Mouse (Mus musculus) midbrain, embryonic 16.5 days (tissue): ENCODE results near the gene Daxx. TPM values are rescaled to one million over a fixed set of nuclear protein-coding genes. Genes with fewer than 3 reads are reported as not detected.
A peak's percentile ranks its signal among the peaks of the same experiment; 100 is the strongest.

Source experiments
- ATAC-seq: fragments of 200-750 bp; cut with Nextera tagmentation; 2 replicates; pipeline ENCODE4 v1.8.0; 2017; ENCODE audit warnings: moderate TSS enrichment
- H3K27ac ChIP-seq: fragments of 300-500 bp; sonication (generic); 2 replicates; pipeline ENCODE4 v1.5.1; 2014; ENCODE audit warnings: mild to moderate bottlenecking, low read length, mixed read lengths
- H3K27me3 ChIP-seq: fragments of 300-500 bp; sonication (generic); 2 replicates; pipeline ENCODE4 v1.6.1; 2014; ENCODE audit warnings: low read depth, low read length, mixed read lengths; ENCODE audit not compliant: control insufficient read depth, insufficient read depth
- H3K36me3 ChIP-seq: fragments of 300-500 bp; sonication (generic); 2 replicates; pipeline ENCODE4 v1.6.1; 2014; ENCODE audit warnings: mild to moderate bottlenecking, low read length, moderate library complexity, mixed read lengths; ENCODE audit not compliant: control insufficient read depth, insufficient read depth
- H3K4me1 ChIP-seq: fragments of 300-500 bp; sonication (generic); 2 replicates; pipeline ENCODE4 v1.6.1; 2014; ENCODE audit warnings: mild to moderate bottlenecking, low read length, mixed read lengths; ENCODE audit not compliant: control insufficient read depth, insufficient read depth
- H3K4me2 ChIP-seq: fragments of 300-500 bp; sonication (generic); 2 replicates; pipeline ENCODE4 v1.6.1; 2014; ENCODE audit warnings: mild to moderate bottlenecking, low read length, mixed read lengths
- H3K4me3 ChIP-seq: fragments of 300-500 bp; sonication (generic); 2 replicates; pipeline ENCODE4 v1.5.1; 2014; ENCODE audit warnings: low read depth, mild to moderate bottlenecking, low read length, moderate library complexity, mixed read lengths
- H3K9ac ChIP-seq: fragments of 300-500 bp; sonication (generic); 2 replicates; pipeline ENCODE4 v1.6.1; 2014; ENCODE audit warnings: low read depth, low read length, mixed read lengths
- H3K9me3 ChIP-seq: fragments of 300-500 bp; sonication (generic); replicated peaks from 2 replicates; pipeline ENCODE4 v1.6.1; 2014; ENCODE audit warnings: mild to moderate bottlenecking, low read length, mixed read lengths; ENCODE audit not compliant: control insufficient read depth, poor library complexity, severe bottlenecking
- WGBS: fragments of 180-500 bp; shearing (Covaris S2); extraction: QIAGEN DNeasy Blood & Tissue Kit; methylation state at CpG from one replicate; pipeline ENCODE4 v1.1.7; 2014; 5-methylcytosine and 5-hydroxymethylcytosine counted together
- polyA plus RNA-seq: library from polyadenylated mRNA; unstranded; fragments of >200 nt; fragmentation: Nextera tagmentation; extraction: Ambion mirVana; gene quantifications from 2 replicates; pipeline ENCODE4 v1.2.1, GENCODE M21; 2015

Gene Daxx
- polyA plus RNA-seq, 1 experiment from 2014 or later = 59.7 TPM

GRCm38 (mm10) chr17:33932970-33933369, 23.8 kb downstream of the Daxx start:
- Histone ChIP-seq H3K4me2 (no peak overlapping the region), H3K4me1 (peaks cover 15% of the 10 kb centered on the region), H3K9me3 (no peaks in the 10 kb centered on the region), H3K9ac (no peak overlapping the region), H3K36me3 (peaks cover 8% of the 10 kb centered on the region; the same call in 1 of the 2 replicates), H3K27me3 (no peaks in the 10 kb centered on the region), H3K4me3 (no peak overlapping the region), H3K27ac (no peak overlapping the region)
- no peak for ATAC-seq
- 92% methylated on average over 15 of the region's 15 CpGs for WGBS

GRCm38 (mm10) chr17:33935422-33936055, 26.3 kb downstream of the Daxx start:
- no peak overlapping the region for H3K9ac ChIP-seq
- H3K4me3 ChIP-seq = no peak overlapping the region
- no peaks in the 10 kb centered on the region for H3K9me3 ChIP-seq
- H3K4me2 ChIP-seq = no peak overlapping the region
- H3K36me3 ChIP-seq = peaks cover 10% of the 10 kb centered on the region; the same call in 1 of the 2 replicates
- peaks cover 14% of the 10 kb centered on the region for H3K4me1 ChIP-seq
- ATAC-seq = no peak
- no peak overlapping the region for H3K27ac ChIP-seq
- 90% methylated on average over 21 of the region's 21 CpGs for WGBS
- no peaks in the 10 kb centered on the region for H3K27me3 ChIP-seq

DNA sequence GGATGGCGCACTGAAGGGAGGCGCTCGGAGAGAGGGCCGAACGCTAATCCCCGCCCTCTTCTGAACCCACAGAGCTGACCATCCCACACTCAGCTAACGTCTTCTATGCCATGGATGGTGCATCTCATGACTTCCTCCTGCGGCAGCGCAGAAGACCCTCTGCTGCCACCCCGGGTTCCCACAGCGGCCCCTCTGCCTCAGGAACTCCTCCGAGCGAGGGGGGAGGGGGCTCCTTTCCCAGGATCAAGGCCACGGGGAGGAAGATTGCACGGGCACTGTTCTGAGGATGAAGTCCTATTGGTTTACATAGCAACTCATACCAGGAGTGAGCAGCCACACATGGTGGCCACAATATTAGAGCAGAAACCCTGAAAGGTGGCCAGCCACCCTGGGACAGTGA, 27.8 kb downstream of the Daxx start:
- peaks cover 17% of the 10 kb centered on the region for H3K4me1 ChIP-seq
- H3K9ac ChIP-seq = no peak overlapping the region
- H3K4me2 ChIP-seq = no peak overlapping the region
- 87% methylated on average over 15 of the region's 15 CpGs for WGBS
- H3K4me3 ChIP-seq = no peak overlapping the region
- no peak overlapping the region for H3K27ac ChIP-seq
- no peaks in the 10 kb centered on the region for H3K9me3 ChIP-seq
- ATAC-seq = no peak
- H3K27me3 ChIP-seq = no peaks in the 10 kb centered on the region
- peaks cover 10% of the 10 kb centered on the region; the same call in 1 of the 2 replicates for H3K36me3 ChIP-seq

DNA sequence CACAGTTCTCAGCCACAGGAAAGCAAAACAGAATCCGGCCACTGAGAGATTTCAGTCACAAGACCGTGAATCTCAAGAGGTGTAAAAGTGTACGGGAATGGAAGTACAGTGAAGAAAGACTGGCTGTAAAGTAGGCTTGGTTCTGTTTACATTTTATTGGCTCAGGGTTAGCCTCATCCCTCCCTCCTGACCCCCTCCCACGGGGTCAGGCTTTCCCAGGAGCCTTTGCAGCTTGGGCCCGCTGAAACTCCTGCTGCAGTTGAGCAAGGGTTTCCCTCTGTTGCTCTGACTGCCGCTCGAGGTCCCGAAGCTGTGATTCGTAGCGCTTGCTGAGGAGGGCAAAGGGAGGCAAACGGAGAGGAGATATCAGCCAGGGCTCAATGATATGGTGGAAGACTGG, 29.6 kb downstream of the Daxx start:
- Histone ChIP-seq H3K36me3 (peaks cover 16% of the 10 kb centered on the region), H3K27me3 (no peaks in the 10 kb centered on the region), H3K4me3 (no peak overlapping the region), H3K4me1 (peaks cover 18% of the 10 kb centered on the region), H3K9me3 (no peaks in the 10 kb centered on the region), H3K27ac (no peak overlapping the region), H3K4me2 (no peak overlapping the region), H3K9ac (no peak overlapping the region)
- ATAC-seq = no peak
- WGBS = 78% methylated on average over 11 of the region's 11 CpGs

- H3K4me2 ChIP-seq = peak within 1 kb of the TSS; percentile 99
- peaks cover 22% of the 10 kb centered on the region for H3K36me3 ChIP-seq
- H3K27ac ChIP-seq = peak within 1 kb of the TSS; percentile 71
- H3K27me3 ChIP-seq = no peaks in the 10 kb centered on the region
- WGBS = under 1% methylated on average over 36 of the region's 36 CpGs
- ATAC-seq = peak; percentile 89
- H3K4me3 ChIP-seq = peak within 1 kb of the TSS; percentile 85
- peak within 1 kb of the TSS; percentile 84 for H3K9ac ChIP-seq
- H3K9me3 ChIP-seq = no peaks in the 10 kb centered on the region
- H3K4me1 ChIP-seq = peaks cover 18% of the 10 kb centered on the region
These were observed 31.1 kb downstream of the Daxx start, which contains the start of the genes Pfdn6 and Wdr46 for GRCm38 (mm10) chr17:33940206-33940805. Gene Pfdn6 (minus strand): TSS chr17:33940343. Gene Wdr46 (plus strand): TSS chr17:33940660.

GRCm38 (mm10) chr17:33940981-33941380, 31.8 kb downstream of the Daxx start:
- no peaks in the 10 kb centered on the region for H3K27me3 ChIP-seq
- peaks cover 21% of the 10 kb centered on the region for H3K36me3 ChIP-seq
- 3% methylated on average over 26 of the region's 26 CpGs for WGBS
- H3K4me2 ChIP-seq = peak overlapping the region; percentile 99
- peak overlapping the region; percentile 85 for H3K4me3 ChIP-seq
- peak overlapping the region; percentile 71; the same call in 1 of the 2 replicates for H3K27ac ChIP-seq
- no peaks in the 10 kb centered on the region for H3K9me3 ChIP-seq
- H3K9ac ChIP-seq = peak overlapping the region; percentile 84
- H3K4me1 ChIP-seq = peaks cover 18% of the 10 kb centered on the region
- ATAC-seq = no peak

DNA sequence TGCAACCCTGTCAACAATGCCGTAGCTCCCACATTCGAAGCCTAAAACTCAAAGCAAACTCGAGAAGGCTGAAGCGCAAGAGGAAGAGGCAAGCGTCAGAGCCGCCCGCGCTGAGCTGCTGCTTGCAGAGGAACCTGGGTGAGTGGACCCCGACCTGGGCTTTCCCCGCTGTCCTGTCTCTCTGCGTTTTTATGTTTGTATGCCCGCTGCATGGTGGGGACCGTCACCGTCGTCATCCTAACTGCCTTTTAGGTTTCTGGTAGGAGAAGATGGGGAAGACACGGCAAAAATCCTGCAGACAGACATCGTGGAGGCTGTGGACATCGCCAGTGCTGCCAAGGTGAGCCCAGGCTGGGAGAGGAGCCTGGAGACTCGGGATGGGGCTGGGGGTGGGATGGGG, 32.2 kb downstream of the Daxx start:
- peaks cover 23% of the 10 kb centered on the region for H3K36me3 ChIP-seq
- no peak for ATAC-seq
- 68% methylated on average over 19 of the region's 19 CpGs for WGBS
- peak overlapping the region; percentile 99 for H3K4me2 ChIP-seq
- H3K4me1 ChIP-seq = peaks cover 18% of the 10 kb centered on the region
- no peaks in the 10 kb centered on the region for H3K27me3 ChIP-seq
- H3K27ac ChIP-seq = no peak overlapping the region
- no peaks in the 10 kb centered on the region for H3K9me3 ChIP-seq
- peak overlapping the region; percentile 84 for H3K9ac ChIP-seq
- peak overlapping the region; percentile 85 for H3K4me3 ChIP-seq

- WGBS = 95% methylated on average over 15 of the region's 15 CpGs
- H3K27me3 ChIP-seq = no peaks in the 10 kb centered on the region
These were observed 34.2 kb downstream of the Daxx start for GRCm38 (mm10) chr17:33943454-33943853.

GRCm38 (mm10) chr17:33947430-33948089, 38.3 kb downstream of the Daxx start:
- Histone ChIP-seq H3K27ac (no peak overlapping the region), H3K27me3 (no peaks in the 10 kb centered on the region), H3K9me3 (no peaks in the 10 kb centered on the region), H3K4me2 (no peak overlapping the region), H3K9ac (no peak overlapping the region), H3K36me3 (peaks cover 30% of the 10 kb centered on the region), H3K4me3 (no peak overlapping the region), H3K4me1 (peaks cover 26% of the 10 kb centered on the region)
- no peak for ATAC-seq
- WGBS = 93% methylated on average over 10 of the region's 10 CpGs

More at GRCm38 (mm10) chr17:33943454-33943853, 34.2 kb downstream of the Daxx start:
- Histone ChIP-seq H3K4me1 (peaks cover 18% of the 10 kb centered on the region), H3K27ac (no peak overlapping the region), H3K36me3 (peaks cover 27% of the 10 kb centered on the region), H3K9me3 (no peaks in the 10 kb centered on the region), H3K4me3 (no peak overlapping the region), H3K4me2 (no peak overlapping the region), H3K9ac (no peak overlapping the region)
- no peak for ATAC-seq
